Mouse (Mus musculus) NIH3T3 (cell line): ENCODE data around the gene Rai14.
A peak's percentile ranks its signal among the peaks of the same experiment; 100 is the strongest.

Experiments
- DNase-seq: peaks from one replicate; pipeline ENCODE4 v3.0.0-alpha.2; 2012; ENCODE audit warnings: low read depth

Gene Rai14

GRCm38 (mm10) chr15:10714409-10715138 is at the start of gene Rai14:
Rai14 (minus strand) TSS chr15:10714624.
- DNase-seq: peak; percentile 90

GRCm38 (mm10) chr15:10761441-10761840 is 47.0 kb upstream of the Rai14 start:
- DNase-seq: no peak

GRCm38 (mm10) chr15:10760006-10760405 is 45.6 kb upstream of the Rai14 start:
- peak; percentile 82 for DNase-seq

GRCm38 (mm10) chr15:10759440-10759839 is 45.0 kb upstream of the Rai14 start:
- no peak for DNase-seq

GRCm38 (mm10) chr15:10758808-10759207 is 44.4 kb upstream of the Rai14 start:
- DNase-seq: no peak

GRCm38 (mm10) chr15:10751141-10751540 is 36.7 kb upstream of the Rai14 start:
- DNase-seq: no peak

- DNase-seq: no peak
Measured at GRCm38 (mm10) chr15:10750339-10750738, 35.9 kb upstream of the Rai14 start.

GRCm38 (mm10) chr15:10749678-10750077 is 35.3 kb upstream of the Rai14 start:
- DNase-seq: peak; percentile 43

- DNase-seq: no peak
Measured at GRCm38 (mm10) chr15:10747638-10748037, 33.2 kb upstream of the Rai14 start.

- no peak for DNase-seq
Measured at GRCm38 (mm10) chr15:10747226-10747625, 32.8 kb upstream of the Rai14 start.

- no peak for DNase-seq
Measured at GRCm38 (mm10) chr15:10746303-10747051, 32.1 kb upstream of the Rai14 start.

GRCm38 (mm10) chr15:10742441-10742840 is 28.0 kb upstream of the Rai14 start:
- DNase-seq: no peak

GRCm38 (mm10) chr15:10739279-10739678 is 24.9 kb upstream of the Rai14 start:
- DNase-seq: no peak

- no peak for DNase-seq
Measured at GRCm38 (mm10) chr15:10738354-10739142, 24.1 kb upstream of the Rai14 start.

GRCm38 (mm10) chr15:10735948-10736347 is 21.5 kb upstream of the Rai14 start:
- DNase-seq: no peak

GRCm38 (mm10) chr15:10735216-10735615 is 20.8 kb upstream of the Rai14 start:
- DNase-seq: no peak

- no peak for DNase-seq
Measured at GRCm38 (mm10) chr15:10731398-10731797, 17.0 kb upstream of the Rai14 start.

- no peak for DNase-seq
Measured at GRCm38 (mm10) chr15:10726272-10726671, 11.8 kb upstream of the Rai14 start.

- DNase-seq: no peak
Measured at GRCm38 (mm10) chr15:10724857-10725256, 10.4 kb upstream of the Rai14 start.

- DNase-seq: no peak
Measured at GRCm38 (mm10) chr15:10723507-10723906, 9.1 kb upstream of the Rai14 start.

- no peak for DNase-seq
Measured at GRCm38 (mm10) chr15:10722629-10723339, 8.4 kb upstream of the Rai14 start.

- no peak for DNase-seq
Measured at GRCm38 (mm10) chr15:10721259-10721781, 6.9 kb upstream of the Rai14 start.
